Mouse (Mus musculus) T-cell, adult 2 months (primary cell): ENCODE data around the gene Slc25a22.
"Not testable (repeated sequence)": the region's sequence is repeated elsewhere in the genome, so short reads cannot be mapped to it uniquely, and the experiment has no call there.

Experiments
- DNase-seq: peaks from one replicate; pipeline ENCODE4 v3.0.0; 2022; ENCODE audit warnings: low spot score

The Slc25a22 gene

DNA sequence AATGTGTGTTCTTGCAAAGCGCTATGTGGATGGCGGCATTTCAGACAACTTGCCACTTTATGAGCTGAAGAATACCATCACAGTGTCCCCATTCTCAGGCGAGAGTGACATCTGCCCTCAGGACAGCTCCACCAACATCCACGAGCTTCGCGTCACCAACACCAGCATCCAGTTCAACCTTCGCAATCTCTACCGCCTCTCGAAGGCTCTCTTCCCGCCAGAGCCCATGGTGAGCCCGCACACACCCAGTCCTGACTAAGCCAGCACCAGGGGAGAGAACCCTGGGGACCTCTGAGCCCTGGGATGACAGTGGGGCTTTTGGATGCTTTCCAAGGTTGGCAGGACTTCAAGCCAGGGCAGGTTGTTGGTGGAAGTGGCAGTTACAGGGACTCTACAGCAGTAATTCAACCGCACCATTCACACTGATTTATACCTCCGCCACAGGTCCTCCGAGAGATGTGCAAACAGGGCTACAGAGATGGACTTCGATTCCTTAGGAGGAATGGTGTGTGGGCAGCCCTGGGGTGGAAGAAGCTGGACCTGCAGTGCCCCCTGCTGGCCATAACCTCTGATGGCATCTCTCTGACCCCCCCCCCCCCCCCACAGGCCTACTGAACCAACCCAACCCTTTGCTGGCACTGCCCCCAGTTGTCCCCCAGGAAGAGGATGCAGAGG lies 20.4 kb upstream of the Slc25a22 start:
- peak; percentile 54 for DNase-seq

DNA sequence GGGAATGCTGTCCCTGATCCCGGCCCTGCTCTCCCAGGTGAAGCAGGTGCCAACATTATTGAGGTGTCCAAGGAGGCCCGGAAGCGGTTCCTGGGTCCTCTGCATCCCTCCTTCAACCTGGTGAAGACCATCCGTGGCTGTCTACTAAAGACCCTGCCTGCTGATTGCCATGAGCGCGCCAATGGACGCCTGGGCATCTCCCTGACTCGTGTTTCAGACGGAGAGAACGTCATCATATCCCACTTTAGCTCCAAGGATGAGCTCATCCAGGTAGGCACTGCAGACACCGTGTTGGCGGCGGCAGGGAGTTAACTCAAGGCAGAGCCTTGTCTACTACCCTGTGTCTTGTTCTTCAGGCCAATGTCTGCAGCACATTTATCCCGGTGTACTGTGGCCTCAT lies 19.5 kb upstream of the Slc25a22 start:
- no peak for DNase-seq

DNA sequence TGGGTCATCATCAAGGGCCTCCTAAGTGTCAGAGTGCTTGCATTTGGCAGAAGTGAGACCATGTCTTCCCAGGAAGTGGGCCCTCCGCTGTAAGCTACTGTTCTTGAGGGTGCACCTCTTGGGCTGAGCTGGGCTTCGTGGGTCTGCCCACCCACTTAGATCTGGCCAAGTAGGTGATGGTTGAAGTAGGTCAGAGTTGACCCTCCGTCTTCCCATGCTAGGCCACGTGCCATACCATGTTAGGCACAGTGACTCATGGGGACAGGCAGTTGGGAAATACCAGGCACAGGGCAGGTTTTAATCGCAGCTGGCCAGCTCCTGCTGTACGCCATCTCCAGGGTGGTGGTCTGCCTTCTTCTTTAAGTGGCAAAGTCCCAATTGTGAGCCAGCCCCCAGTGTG lies 19.0 kb upstream of the Slc25a22 start:
- no peak for DNase-seq

DNA sequence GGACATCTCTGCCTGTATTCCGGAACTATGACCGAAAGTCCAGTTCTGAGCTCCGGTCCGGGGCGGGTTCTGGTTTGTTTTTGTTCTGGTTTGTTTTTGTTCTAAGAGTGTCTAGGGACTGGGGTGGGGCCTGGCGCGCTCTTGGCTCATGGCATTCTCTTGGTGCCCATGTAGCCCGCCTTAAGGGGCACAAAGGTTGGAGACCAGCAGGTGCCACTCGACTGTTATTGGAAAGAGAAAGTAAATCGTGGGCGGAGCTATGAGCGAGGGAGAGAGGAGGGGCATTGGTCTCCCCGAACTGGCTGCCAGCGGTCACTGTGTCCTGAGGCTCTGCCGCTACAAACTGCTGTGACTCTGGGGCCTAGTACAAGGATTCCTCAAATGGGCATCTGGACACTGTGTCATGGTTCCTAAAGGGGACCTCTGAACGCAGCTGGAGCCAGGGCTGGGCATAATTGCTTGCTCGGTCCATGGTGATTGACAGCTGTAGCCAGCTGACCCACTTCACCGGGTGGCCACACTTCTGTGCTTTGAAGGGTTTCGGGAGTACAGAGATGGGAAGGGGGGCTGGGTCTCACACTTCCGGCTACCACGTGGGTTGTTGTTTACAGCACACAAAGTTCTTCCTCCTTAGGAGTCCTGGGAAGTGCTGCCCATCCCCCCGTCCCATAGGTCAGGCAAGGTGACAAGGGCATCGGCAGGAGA lies 18.1 kb upstream of the Slc25a22 start:
- peak; percentile 57 for DNase-seq

DNA sequence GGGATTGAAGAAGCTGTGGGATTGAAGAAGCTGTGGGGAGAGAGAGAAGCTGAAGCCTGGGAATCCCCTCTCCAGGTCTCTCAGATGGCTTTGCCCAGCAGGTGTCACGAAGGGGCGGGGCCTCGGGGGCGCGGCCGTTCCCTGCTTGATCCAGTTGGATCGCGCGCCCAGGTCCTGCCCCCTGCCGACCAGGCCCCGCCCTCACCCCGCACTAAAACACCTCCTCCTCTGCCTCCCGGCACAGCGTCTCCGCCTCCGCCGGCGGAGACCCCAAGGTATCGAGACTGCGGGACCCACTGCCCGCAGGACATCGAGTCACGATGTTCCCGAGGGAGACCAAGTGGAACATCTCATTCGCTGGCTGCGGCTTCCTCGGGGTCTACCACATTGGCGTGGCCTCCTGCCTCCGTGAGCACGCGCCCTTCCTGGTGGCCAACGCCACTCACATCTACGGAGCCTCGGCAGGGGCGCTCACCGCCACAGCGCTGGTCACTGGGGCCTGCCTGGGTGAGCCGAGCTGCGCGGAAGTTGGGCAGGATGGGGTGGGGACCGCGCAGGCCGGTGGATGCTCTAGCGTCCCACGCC lies 17.4 kb upstream of the Slc25a22 start, which contains the start of gene Pnpla2:
Gene Pnpla2 (plus strand): TSS at position 232 of the 585 bp plus-strand sequence.
- DNase-seq: peak; percentile 93

DNA sequence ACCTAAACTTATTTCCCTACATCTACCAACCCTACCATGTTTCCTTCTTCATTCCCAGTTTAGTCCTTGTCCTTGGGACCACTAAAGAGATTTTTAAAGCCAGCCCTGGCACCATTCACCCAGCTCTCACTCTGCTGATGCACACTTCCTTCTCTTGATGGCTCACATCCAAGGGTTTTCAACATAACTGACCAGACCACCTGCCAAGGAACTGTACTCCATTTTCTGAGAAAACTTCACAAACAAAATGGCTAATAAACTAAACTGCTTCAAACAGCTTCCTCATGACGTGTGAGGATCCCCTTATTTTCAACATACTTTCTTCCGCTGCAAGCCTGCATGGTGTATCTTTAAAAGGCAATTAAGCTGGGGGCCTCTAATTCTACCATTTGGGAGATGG lies 15.9 kb upstream of the Slc25a22 start:
- no peak for DNase-seq

DNA sequence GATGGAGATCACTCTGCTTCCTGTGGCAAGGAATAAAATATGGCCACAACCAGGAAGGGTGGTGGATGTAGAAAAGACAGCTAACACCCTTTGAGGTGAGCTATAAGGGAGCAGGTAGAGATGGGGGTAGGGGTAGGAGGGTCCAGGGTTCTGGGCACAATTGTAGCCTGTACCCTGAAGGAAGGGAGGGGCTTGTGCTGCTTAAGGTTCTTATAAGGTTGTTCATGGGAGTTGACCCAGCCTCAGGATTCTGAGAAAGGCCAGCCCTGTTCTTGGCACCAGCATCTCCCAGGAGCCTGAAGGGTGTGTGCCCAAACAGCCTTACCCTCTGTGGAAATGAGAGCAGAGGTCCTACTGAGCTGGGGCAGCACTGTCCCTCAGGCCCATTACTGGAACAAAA lies 14.2 kb upstream of the Slc25a22 start:
- no peak for DNase-seq

DNA sequence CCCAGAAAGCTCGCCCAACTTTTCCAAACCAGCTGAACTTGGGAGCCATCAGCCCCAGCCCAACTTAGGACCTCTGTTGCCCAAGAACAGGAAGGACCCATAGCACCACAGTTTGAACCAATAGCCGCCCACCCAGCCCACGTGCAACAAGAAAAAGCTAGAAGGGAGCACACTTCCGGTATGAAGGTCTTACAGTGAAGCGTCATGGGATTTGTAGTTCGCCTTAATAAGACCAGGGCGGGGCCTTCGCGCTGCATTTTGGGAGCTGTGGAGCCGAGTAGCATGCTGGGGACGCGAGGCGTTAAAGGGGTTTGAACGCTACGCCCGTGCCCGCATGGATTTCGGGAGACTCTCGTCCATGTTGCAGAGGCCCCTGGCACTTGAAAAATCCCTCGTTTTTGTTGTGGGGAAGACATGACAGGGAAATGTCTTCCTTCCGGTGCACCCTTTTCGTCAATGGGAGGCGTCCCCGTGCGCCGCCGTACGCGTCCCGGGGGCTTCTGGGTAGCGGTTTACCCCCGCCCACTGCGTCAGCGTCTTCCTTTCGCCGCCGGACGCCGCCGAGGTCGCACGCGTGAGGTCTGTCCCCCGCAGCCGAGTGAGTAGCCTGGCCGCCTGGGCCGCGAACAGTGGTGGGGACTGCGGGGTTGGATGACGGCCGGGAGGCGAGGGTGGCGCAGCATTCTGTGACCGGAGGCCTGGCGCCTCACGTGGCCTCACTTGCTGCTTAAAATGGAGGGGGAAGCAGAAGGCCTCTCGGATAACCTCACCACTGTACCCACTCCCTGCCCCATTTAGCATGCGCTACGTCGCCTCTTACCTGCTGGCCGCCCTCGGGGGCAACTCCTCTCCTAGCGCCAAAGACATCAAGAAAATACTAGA lies 9.7 kb upstream of the Slc25a22 start, which contains the start of gene Rplp2:
Gene Rplp2 (plus strand): TSS at position 261 of the 882 bp plus-strand sequence.
- peak; percentile 93 for DNase-seq

DNA sequence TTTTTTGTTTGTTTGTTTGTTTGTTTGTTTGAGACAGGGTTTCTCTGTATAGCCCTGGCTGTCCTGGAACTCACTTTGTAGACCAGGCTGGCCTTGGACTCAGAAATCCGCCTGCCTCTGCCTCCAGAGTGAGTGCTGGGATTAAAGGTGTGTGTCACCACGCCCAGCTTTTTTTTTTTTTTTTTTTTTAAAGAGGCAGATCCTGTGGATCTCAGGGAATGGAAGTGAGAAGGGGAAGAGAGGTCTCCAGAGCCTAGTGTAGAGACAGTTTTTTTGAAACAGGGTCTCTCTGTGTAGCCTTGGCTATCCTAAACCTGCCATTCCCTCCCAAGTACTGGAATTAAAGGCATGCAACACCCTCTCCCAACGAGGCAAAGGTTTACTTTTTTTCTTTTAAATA lies 8.7 kb upstream of the Slc25a22 start:
- not testable (repeated sequence) for DNase-seq

DNA sequence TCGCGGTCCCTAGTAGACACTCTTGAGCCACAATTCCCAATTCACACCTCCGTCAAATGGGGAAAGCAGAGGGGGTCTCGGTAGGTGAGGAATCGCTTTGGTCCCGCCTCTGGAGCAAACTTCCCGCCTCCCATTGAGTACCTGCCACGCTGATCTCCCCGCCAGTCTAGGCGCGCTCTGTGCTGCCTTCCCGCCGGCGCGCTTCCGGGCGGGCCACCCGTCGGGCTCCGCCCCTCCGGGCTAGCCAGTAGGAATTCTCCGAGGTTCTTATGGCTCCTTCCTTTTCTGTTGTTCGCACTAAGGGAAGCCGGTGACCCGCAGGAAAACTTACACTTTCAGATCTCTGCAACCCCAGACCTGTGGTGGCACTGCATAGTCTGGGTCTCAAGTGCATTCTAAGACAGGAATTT lies 6.1 kb upstream of the Slc25a22 start, which contains the start of gene Pidd1:
Gene Pidd1 (minus strand): TSS at position 198 of the 410 bp plus-strand sequence.
- peak; percentile 46 for DNase-seq

DNA sequence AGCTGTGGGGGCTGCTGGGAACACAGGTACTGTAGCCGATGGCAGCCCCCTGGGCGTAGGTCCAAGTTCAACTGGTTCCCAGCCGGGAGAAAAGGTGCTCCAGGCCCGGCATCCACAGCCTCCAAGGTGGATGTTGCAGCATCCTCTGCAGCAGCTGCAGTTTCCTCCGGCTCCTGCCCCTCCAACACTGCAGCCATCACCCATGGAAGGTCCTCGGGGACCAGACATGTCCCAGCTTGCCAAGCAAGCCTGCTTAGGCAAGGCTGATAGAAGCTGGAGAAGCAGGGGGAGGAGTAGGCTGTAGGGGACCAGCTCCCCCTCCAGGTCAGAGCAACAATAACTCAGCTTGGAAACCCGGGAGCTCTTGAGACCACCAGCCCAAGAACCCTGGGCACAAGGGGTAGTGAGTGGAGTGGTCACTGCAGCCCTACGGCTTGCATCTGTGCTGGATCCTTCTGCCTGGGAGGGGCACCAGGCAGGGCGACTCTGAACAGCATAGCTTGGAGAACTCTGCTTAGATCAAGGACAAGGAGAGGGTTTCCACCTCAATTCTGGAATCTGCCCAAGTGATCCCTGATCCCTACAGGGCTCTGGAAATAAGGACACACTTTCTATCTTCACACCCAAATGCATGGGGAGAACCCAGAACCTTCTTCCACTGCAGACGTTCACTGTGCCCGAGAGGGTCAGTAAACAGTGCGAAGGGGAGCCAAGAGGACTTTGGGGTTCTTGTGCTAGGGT lies 5.6 kb upstream of the Slc25a22 start:
- no peak for DNase-seq

DNA sequence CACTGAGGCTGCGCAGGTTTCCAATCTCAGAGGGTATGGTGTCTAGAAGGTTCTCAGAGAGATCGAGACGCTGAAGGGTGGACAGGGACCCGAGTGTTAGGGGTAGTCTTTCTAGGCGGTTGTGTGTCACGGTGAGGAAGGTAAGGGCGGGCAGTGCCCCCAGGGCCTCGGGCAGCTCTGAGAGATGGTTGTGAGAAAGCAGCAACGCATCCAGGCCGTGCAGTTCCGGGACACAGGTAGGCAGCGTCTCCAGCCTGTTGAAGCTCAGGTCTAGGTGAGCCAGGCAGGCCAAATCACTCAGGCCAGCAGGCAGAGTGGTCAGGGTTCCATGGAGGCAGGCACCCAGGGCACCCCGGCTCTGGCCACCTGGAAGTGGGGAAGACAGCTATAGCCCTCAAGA lies 4.5 kb upstream of the Slc25a22 start:
- DNase-seq: no peak

DNA sequence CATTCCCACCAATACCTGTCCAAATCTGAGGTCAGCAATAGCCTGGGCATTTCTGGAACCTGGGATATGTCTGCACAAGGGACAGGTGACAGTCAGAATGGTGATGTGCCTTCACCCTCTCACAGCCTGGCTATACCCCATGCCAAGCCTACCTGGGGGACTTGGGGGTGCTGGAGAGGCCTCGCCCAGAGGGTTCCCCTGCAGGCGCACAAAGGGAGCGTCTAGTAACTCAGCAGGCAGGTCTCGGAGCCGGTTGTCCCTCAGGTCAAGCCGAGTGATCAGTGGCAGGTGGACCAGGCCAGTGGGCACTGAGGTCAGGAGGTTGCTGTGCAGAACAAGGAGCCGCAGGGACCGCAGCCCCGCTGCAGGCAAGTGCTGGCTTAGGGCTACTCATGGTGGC lies 3.8 kb upstream of the Slc25a22 start:
- DNase-seq: no peak

DNA sequence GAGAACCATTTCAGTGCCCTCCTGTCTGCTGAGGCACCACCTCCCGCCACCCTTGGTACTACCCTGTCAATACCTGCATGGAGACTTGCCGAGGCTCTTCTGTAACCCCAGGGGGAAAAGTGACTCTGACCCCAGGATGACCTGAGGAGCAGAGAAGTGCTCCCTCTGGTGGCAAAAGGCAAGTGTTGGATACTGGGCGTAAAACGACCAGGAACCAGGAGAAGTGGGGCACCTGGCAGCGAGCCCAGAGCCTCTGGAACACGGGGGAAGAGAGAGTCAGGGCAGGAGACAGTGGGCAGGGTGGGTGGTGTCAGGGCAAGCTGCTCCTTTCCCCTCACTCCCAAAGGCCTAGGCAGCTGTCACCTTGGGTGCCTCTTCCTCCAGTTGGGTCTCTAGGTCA lies 2.9 kb upstream of the Slc25a22 start:
- DNase-seq: peak; percentile 42

DNA sequence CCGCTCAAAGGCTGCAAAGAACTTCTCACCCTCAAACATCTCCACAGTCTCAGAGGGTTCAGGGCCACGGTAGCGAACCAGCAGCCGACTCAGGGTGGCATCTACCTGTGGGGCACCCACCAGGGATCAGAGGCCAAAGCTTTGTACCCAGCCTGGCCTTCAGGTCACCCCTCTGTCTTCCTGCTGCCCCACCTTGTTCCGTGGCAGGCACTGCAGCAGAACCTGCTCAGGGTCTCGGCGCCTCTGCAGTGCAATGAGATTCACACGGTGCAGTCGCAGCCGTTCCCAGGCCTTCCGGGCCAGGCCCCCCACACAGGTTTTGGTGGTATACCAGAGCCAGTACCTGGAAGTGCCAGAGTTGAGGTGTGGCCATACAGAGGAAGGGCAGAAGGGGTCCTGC lies 2.1 kb upstream of the Slc25a22 start:
- no peak for DNase-seq

DNA sequence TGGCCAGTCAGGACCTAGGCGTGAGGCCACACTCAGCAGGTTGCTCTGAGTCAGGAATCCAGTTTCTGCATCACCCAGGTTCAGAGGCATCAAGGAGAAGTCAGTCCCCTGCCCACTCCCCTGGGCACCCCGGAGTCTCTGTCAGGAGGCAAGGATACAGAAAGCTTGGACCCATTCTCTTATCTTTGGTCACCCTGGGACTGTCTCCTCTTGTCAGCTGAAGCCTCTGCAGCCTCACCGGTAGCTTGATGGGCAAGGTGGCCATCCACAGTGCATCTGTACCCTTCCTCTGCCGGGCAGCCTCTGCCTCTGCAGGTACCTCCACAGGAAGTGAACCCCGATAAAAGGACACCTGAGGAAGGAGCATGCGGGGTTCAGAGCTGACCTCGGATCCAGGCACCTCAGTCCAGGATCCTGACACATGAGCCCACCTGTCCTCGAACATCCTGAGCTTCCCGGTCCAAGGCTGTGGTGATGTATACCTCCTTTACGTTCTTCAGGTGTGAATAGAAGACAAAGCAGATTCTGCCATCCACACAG lies 1.5 kb upstream of the Slc25a22 start:
- DNase-seq: no peak

DNA sequence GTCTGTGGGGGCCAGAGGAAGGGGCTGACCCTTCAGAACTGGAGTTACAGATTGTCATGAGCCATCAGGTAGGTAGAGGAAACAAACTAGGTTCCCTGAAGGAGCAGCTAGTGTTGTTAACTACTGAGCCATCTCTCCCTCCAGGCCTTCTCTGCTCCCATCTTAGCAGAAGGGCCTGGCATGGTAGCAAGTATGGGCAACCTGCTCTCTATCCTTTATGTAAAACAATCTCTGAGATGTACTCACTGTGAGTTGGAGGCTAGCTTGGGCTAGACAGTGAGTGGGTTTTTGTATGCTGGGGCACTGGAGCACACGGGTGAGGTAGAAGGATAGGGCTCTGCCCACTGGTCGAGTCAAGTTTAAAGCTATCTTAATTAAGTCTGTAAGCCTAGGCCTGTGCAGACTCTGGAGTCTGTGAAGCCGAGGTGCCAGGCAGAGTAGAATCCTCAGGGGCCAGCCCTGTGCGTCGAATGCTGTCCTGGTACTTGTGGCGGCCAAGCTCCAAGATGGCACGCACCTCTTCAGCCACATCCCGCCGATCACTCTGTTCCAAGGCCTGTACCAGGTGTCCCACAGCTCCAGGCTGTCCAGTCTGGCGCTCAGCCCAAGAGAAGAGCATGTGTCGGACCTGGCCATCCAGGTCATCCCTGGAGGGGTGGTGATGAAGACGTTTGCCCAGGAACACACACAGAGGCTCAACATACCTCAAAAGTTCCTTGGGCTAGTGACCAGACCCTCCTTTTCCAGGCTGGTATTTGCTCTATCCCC lies 693 bp upstream of the Slc25a22 start:
- DNase-seq: no peak

DNA sequence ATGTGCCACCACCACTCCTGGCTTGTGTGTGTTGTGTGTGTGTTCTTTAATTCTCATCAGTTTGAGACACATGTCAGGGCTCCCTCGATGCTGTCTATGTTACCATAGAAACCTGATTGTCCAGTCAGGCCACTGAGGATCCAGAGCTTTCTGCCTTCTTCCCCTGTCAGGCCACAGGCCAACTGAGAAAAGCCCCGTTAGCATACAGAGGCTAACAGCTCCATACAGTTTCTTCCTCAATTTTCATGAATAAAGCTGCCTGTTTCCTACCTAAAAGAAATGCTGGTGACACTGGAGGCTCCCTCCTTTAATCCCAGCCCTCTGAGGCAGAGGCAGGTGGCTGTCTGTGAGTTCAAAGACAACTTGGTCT lies 1.2 kb downstream of the Slc25a22 start:
- DNase-seq: no peak

DNA sequence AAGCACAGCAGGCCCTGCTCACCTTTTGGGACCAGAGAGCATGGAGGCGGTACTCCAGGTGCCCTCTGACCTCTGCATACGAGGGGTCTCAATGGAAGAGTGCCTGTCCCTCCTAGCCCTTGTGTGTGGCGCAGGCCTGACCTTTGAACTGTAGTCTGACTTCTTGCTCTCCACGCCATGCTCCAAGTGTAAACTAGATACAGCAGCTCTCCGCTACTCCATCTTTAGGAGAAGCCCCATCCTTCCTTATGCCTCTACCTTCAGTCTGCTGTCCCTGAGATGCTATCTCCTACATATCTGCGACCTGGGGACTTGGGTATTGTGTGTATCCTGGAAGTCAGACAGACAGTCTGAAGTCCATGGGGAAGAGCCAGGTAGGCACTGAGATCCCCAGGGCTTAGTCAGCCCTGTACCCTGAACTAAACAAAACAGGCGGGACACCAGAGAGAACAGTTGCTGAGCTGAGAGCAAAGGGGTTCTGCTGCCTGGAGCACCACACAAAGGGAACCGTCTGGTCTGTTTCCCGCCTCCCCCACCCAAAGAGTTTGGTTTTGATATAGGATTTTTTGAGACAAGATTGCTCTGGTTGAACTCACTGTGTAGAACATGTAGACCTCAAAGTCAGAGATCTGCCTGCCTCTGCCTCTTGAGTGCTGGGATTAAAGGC lies 1.7 kb downstream of the Slc25a22 start:
- DNase-seq: no peak
